Mouse (Mus musculus): Measurements from ENCODE around the gene Aif1. TPM values are rescaled to one million over a fixed set of nuclear protein-coding genes. Genes with fewer than 3 reads are reported as not detected.
"Not testable (repeated sequence)": the region's sequence is repeated elsewhere in the genome, so short reads cannot be mapped to it uniquely, and the experiment has no call there.

Aif1 gene
- total RNA-seq, 4 experiments from 2014 or later: 6.3 to 45.4 (median 25.7) TPM

- DNase-seq (ENCODE audit: low spot score in 2 of 2): no peak
These were observed 27.8 kb downstream of the Aif1 start for GRCm38 (mm10) chr17:35147922-35148639.

GRCm38 (mm10) chr17:35147348-35147747 lies 28.5 kb downstream of the Aif1 start:
- no peak for DNase-seq (ENCODE audit: low spot score in 2 of 2)

- DNase-seq (ENCODE audit: low spot score in 2 of 2): no peak
These were observed 29.7 kb downstream of the Aif1 start for GRCm38 (mm10) chr17:35146139-35146538.

- no peak for DNase-seq (ENCODE audit: low spot score in 2 of 2)
These were observed 33.9 kb downstream of the Aif1 start for GRCm38 (mm10) chr17:35141971-35142370.

GRCm38 (mm10) chr17:35140490-35140996 lies 35.3 kb downstream of the Aif1 start:
- DNase-seq (ENCODE audit: low spot score in 2 of 2): no peak

GRCm38 (mm10) chr17:35139269-35139668 lies 36.6 kb downstream of the Aif1 start:
- DNase-seq (ENCODE audit: low spot score in 2 of 2): no peak

- DNase-seq (ENCODE audit: low spot score in 2 of 2): peak in 1 of 2 experiments; percentile 56
These were observed 40.1 kb downstream of the Aif1 start for GRCm38 (mm10) chr17:35135591-35136320.

GRCm38 (mm10) chr17:35134801-35135590 lies 40.9 kb downstream of the Aif1 start, which contains the start of gene Bag6:
Gene Bag6, plus strand, starts transcription at chr17:35135178.
- peak; percentile 90 to 95 for DNase-seq (ENCODE audit: low spot score in 2 of 2)

- no peak for DNase-seq (ENCODE audit: low spot score in 2 of 2)
These were observed 42.4 kb downstream of the Aif1 start for GRCm38 (mm10) chr17:35133517-35133916.

- DNase-seq (ENCODE audit: low spot score in 2 of 2): no peak
These were observed 43.7 kb downstream of the Aif1 start for GRCm38 (mm10) chr17:35132174-35132560.

- no peak for DNase-seq (ENCODE audit: low spot score in 2 of 2)
These were observed 44.2 kb downstream of the Aif1 start, which contains the start of gene Apom for GRCm38 (mm10) chr17:35131500-35132173. Gene Apom, minus strand, starts transcription at chr17:35132050.

- DNase-seq (ENCODE audit: low spot score in 2 of 2): no peak
These were observed 44.8 kb downstream of the Aif1 start for GRCm38 (mm10) chr17:35131038-35131437.

GRCm38 (mm10) chr17:35128996-35129395 lies 46.9 kb downstream of the Aif1 start:
- DNase-seq (ENCODE audit: low spot score in 2 of 2): no peak

GRCm38 (mm10) chr17:35127017-35127416 lies 48.9 kb downstream of the Aif1 start:
- no peak for DNase-seq (ENCODE audit: low spot score in 2 of 2)

- peak; percentile 58 to 62 for DNase-seq (ENCODE audit: low spot score in 2 of 2)
These were observed 49.7 kb downstream of the Aif1 start, which contains the start of gene D17H6S53E for GRCm38 (mm10) chr17:35126206-35126611. Gene D17H6S53E, plus strand, starts transcription at chr17:35126373.

- no peak for DNase-seq (ENCODE audit: low spot score in 2 of 2)
These were observed 50.3 kb downstream of the Aif1 start for GRCm38 (mm10) chr17:35125578-35125977.

- DNase-seq (ENCODE audit: low spot score in 2 of 2): no peak
These were observed 50.8 kb downstream of the Aif1 start for GRCm38 (mm10) chr17:35125081-35125480.

- DNase-seq (ENCODE audit: low spot score in 2 of 2): not testable (repeated sequence)
These were observed 51.5 kb downstream of the Aif1 start for GRCm38 (mm10) chr17:35124261-35124896.

GRCm38 (mm10) chr17:35123287-35123686 lies 52.6 kb downstream of the Aif1 start:
- DNase-seq (ENCODE audit: low spot score in 2 of 2): not testable (repeated sequence)

GRCm38 (mm10) chr17:35121871-35122303 lies 54.0 kb downstream of the Aif1 start, which contains the start of gene Csnk2b:
Gene Csnk2b, minus strand, starts transcription at chr17:35122053.
- peak; percentile 64 to 69 for DNase-seq (ENCODE audit: low spot score in 2 of 2)
